Mouse (Mus musculus) urinary bladder, postnatal 25 days (tissue): Measurements from ENCODE around the gene Ubqln4.
"Not testable (repeated sequence)": the region's sequence is repeated elsewhere in the genome, so short reads cannot be mapped to it uniquely, and the experiment has no call there.

Source experiments
- DNase-seq: peaks from one replicate; pipeline ENCODE4 v3.0.0; 2022; ENCODE audit warnings: low spot score

Gene Ubqln4

DNA sequence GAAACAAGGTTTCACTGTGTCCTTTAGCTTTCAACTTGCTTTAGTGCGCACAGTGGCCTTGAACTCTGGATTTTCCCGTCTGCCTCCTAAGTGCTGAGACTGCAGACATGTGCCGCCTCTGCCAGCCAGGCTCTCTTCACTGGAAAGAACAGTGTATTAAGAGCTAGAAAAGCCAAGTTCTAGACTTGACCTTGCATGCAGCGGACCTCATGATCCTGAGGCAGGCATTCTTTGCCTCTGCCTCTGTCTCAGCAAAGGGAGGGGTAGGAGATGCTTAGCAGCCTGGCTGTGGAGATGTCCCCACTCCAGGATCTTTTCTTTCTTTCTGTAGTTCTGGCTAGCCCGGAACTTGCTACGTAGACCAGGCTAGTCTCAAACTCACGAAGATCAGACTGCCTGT is 51.3 kb downstream of the Ubqln4 start:
- DNase-seq, result no peak

DNA sequence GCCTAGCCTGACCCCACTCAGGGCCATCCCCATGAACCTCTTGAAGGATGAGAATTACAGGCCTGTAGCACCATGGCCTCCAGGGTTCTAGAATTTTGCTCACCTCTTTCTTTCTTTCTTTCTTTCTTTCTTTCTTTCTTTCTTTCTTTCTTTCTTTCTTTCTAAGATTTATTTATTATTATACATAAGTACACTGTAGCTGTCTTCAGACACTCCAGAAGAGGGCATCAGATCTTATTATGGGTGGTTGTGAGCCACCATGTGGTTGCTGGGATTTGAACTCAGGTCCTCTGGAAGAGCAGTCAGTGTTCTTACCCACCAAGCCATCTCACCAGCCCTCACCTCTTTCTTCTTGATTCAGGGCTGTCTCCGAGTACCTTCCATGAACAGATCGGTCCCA is 52.1 kb downstream of the Ubqln4 start, which contains the start of gene Arhgef2:
Gene Arhgef2, plus strand, starts transcription at position 301 of the 400 bp plus-strand sequence.
- DNase-seq, result not testable (repeated sequence)

DNA sequence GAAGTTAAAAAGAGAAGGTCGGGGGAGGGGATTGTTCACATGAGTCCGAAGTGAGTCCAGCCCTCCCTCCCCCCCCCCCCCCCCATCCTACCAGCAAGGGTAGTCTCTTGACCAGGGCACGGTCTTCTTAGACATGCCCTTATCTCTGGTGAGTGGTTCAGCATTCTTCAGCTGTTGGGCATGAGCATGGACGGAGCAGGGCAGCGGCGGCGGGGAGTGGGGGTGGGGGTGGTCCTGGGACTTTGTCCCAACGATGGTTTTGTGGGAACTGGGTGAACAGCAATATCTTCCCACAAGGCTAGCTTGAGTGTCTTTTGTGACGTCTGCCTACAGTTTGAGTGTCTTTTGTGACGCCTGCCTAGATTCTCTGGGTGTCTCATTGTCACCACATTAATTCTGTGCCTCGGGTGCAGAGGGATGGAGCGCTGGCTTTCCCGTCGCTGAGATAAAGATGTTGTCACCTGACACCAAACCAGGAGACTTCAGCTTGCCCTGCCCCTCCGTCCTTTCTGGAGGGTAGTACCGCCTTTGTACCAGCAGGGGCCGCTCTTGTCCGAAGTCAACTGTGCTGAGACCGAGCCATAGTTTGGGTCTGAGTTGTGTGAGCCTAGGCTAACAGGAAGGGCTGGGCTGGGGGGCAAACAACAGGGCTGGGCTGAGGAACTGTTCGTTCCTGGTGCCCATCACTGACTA is 53.7 kb downstream of the Ubqln4 start:
- DNase-seq, result peak; percentile 83

DNA sequence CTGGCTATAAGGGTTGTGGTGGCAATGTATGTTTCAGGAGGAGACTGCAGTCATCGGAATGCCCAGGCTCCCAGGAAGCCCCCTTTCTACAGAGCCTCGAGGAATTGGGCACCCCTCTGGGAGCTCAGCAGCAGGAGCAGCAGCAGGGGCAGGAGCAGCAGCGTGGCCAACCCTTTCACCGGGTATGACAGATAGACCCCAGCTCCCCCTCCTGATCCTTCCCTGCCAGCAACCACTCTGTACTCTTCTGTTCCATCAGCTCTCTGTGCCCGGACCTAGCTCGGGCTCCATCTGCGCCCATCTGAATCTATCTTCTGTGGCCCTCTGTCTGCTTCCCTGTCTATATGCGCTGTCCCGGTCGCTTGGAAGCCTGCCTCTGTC is 54.2 kb downstream of the Ubqln4 start:
- no peak for DNase-seq

DNA sequence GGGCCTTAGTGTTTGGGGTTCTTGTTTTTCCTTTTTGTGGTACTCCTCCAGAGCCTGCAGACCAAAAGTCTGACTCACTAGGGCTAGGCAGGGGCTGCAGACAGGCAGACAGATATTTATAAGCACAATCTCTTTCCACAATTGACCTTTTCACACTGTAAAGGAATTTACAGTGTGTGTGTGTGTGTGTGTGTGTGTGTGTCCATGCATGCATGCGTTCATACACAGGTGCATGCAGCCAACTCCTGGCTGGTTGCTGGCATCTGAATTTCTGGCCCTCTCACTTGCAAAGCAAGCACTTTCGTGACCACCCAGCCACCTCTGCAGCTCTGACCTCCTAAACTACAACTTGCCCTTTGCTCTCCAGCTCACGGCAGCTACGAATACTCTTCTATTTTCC is 55.5 kb downstream of the Ubqln4 start:
- no peak for DNase-seq

DNA sequence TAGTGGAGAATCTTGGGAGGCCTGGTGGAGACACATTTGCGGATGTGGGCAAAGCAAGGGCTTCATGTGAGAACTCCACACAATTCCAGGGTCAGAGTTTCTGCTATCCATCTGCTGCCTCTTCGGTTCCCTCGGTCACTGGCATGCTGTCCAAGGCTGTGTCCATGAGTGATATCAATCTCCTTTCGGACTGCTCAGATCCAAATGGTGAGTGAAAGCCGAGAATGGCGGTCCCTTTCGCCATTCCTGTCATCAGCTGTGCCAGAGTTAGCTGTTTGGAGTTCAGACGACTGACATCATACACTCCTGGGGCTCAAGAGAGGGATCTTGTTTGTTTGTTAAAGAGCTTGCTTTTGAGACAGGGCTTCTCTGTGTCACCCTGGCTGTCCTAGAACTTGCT is 60.9 kb downstream of the Ubqln4 start:
- DNase-seq, result no peak

DNA sequence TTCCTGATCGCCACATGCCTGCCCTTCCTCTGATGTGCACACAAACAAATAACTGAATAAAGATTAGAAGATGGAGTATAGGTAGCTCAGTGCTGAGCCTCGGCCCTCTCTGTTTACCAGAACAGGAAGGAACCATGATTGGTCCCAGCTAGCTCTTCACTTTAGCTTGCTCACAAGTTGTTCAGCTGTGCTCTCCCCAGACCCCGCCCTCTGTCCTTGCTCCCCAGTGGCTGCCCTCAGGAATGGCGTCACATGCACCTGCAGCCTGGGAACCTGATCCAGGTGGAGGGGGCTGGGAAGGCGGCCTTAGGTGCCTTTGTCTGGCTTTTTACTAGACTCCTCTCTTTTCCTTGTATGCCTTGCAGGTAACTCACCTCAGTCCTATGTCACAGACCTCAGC is 61.6 kb downstream of the Ubqln4 start:
- DNase-seq, result no peak

DNA sequence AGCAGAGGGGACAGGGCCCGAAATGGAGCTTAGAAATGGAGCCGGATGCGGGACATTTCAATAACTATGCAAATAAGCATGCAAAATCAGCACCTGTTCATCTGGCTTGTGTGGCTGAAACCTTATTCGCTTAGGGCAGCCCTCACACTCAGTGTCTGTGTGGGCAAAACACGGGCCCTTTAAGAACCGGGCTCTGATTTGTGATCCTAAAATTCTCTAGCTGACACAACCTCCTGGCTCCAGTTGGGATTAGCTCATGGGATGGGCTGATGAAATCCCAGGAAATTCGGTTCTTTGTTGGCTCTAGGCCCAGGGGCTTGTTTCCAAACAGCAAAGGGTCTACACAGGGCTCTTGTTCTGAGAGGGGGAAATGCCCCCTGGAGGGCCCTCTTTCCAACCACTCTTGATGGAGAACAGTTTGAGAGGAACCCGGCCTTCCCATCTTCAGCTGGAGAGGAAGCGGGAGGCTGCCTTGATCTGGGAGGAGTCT is 62.4 kb downstream of the Ubqln4 start:
- peak; percentile 56 for DNase-seq

DNA sequence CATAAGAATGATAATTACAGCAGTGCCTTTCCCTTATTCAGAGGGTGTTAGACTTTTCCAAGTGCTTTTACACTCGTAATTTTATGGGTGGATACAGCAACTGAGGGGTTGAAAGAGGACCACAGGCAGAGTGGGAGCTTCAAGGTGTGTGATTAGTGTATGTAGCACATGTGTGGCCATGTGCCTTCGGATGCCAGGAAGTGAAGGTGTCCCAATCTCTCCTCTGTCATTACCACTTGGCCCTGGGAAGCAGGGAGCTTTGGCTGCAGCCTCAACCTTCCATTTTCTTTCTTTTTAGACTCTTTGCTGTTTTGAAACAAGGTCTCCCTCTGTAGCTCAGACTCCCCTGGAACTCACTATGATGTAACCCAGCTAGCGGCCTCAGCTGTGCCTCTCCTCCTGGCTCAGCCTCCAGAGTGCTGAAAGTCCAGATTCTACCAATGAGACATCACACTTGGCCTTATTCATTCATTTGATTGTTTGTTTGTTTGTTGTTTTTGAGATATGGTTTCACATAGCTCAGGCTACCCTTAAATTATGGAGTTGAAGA is 63.5 kb downstream of the Ubqln4 start:
- no peak for DNase-seq

DNA sequence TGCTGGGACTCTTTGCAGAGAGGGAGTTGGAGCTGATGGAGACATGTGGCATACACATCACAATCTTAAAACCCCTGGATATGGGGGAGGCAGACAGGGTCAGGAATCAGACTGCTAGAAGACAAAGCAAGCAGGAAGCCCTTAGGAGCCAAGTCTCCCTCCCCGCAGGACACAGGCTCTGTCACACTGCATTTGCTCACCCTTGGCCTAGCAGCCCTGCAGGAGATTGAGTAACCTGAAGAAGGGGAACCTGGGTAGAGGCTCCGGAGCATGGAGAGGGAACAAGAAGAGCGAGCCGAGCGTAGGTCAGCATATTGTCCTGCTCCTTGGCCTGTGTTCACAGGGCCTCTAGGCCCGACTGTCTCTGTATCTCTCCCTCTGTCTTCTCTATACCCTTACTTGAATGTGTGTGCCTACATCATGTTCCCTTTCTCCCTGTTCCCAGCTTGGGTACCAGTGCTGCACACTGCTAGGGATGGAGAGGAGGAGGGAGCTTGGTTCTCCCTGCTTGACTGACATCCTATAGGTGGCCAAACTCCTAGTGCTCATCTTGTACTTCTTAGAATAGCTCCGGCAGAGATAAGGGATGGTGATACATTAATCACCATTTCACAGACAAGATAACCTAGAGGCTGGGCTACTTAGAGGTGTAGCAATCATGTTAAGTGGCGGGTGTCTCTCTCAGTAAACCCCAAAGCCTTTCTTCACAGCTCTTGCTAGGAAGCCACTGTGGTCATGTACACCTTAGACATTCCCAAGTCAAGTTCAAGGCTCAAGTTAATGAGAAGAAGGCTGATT is 64.7 kb downstream of the Ubqln4 start:
- DNase-seq, result no peak
